Mouse (Mus musculus): ENCODE measurements around the gene Tbc1d8. TPM values are rescaled to one million over a fixed set of nuclear protein-coding genes. Genes with fewer than 3 reads are reported as not detected.

Gene Tbc1d8
- total RNA-seq, 2 experiments from 2014 or later, result 18.3 to 20.2 TPM

- H3K27ac ChIP-seq, result no peak overlapping the region
- TF ChIP-seq CTCF (IDR thresholded peaks at IDR 0.05), result no peak
- no peak overlapping the region for H3K4me3 ChIP-seq
- no peak for DNase-seq (ENCODE audit: extremely low spot score in 1 of 2, low spot score in 2 of 2)
- intact Hi-C loops (cut with DNase I), result no loop called here
These were observed 90.4 kb downstream of the Tbc1d8 start for GRCm38 (mm10) chr1:39388163-39388562.

- Histone ChIP-seq H3K4me3 (no peak overlapping the region), H3K27ac (no peak overlapping the region)
- intact Hi-C loops (cut with DNase I), result no loop called here
- no peak for TF ChIP-seq CTCF (IDR thresholded peaks at IDR 0.05)
- no peak for DNase-seq (ENCODE audit: extremely low spot score in 1 of 2, low spot score in 2 of 2)
These were observed 91.1 kb downstream of the Tbc1d8 start for GRCm38 (mm10) chr1:39387497-39387896.

- Histone ChIP-seq H3K27ac (no peak overlapping the region), H3K4me3 (no peak overlapping the region)
- no peak for TF ChIP-seq CTCF (IDR thresholded peaks at IDR 0.05)
- intact Hi-C loops (cut with DNase I), result no loop called here
- DNase-seq (ENCODE audit: extremely low spot score in 1 of 2, low spot score in 2 of 2), result no peak
These were observed 92.1 kb downstream of the Tbc1d8 start for GRCm38 (mm10) chr1:39386456-39386855.

- intact Hi-C loops (cut with DNase I), result no loop called here
- no peak overlapping the region for H3K27ac ChIP-seq
- TF ChIP-seq CTCF (IDR thresholded peaks at IDR 0.05), result no peak
- no peak overlapping the region for H3K4me3 ChIP-seq
- DNase-seq (ENCODE audit: extremely low spot score in 1 of 2, low spot score in 2 of 2), result no peak
These were observed 93.6 kb downstream of the Tbc1d8 start for GRCm38 (mm10) chr1:39384914-39385313.

- DNase-seq (ENCODE audit: extremely low spot score in 1 of 2, low spot score in 2 of 2), result no peak
- Histone ChIP-seq H3K27ac (no peak overlapping the region), H3K4me3 (no peak overlapping the region)
- intact Hi-C loops (cut with DNase I), result no loop called here
- TF ChIP-seq CTCF (IDR thresholded peaks at IDR 0.05), result no peak
These were observed 97.5 kb downstream of the Tbc1d8 start for GRCm38 (mm10) chr1:39381017-39381416.

GRCm38 (mm10) chr1:39379021-39379420, 99.5 kb downstream of the Tbc1d8 start:
- H3K27ac ChIP-seq, result no peak overlapping the region
- no peak for DNase-seq (ENCODE audit: extremely low spot score in 1 of 2, low spot score in 2 of 2)
- TF ChIP-seq CTCF (IDR thresholded peaks at IDR 0.05), result no peak
- no peak overlapping the region for H3K4me3 ChIP-seq
- intact Hi-C loops (cut with DNase I), result no loop called here

- TF ChIP-seq CTCF (IDR thresholded peaks at IDR 0.05), result no peak
- no peak overlapping the region for H3K27ac ChIP-seq
- no peak for DNase-seq (ENCODE audit: extremely low spot score in 1 of 2, low spot score in 2 of 2)
- intact Hi-C loops (cut with DNase I), result no loop called here
- H3K4me3 ChIP-seq, result no peak overlapping the region
These were observed 100.0 kb downstream of the Tbc1d8 start for GRCm38 (mm10) chr1:39378540-39378939.

- H3K27ac ChIP-seq, result no peak overlapping the region
- no peak for TF ChIP-seq CTCF (IDR thresholded peaks at IDR 0.05)
- no peak for DNase-seq (ENCODE audit: extremely low spot score in 1 of 2, low spot score in 2 of 2)
- H3K4me3 ChIP-seq, result no peak overlapping the region
- intact Hi-C loops (cut with DNase I), result no loop called here
These were observed 101.8 kb downstream of the Tbc1d8 start for GRCm38 (mm10) chr1:39376726-39377240.

- H3K27ac ChIP-seq, result no peak overlapping the region
- no peak overlapping the region for H3K4me3 ChIP-seq
- intact Hi-C loops (cut with DNase I), result no loop called here
- no peak for TF ChIP-seq CTCF (IDR thresholded peaks at IDR 0.05)
- no peak for DNase-seq (ENCODE audit: extremely low spot score in 1 of 2, low spot score in 2 of 2)
These were observed 102.4 kb downstream of the Tbc1d8 start for GRCm38 (mm10) chr1:39376121-39376520.

GRCm38 (mm10) chr1:39374231-39374809, 104.2 kb downstream of the Tbc1d8 start:
- no peak for DNase-seq (ENCODE audit: extremely low spot score in 1 of 2, low spot score in 2 of 2)
- Histone ChIP-seq H3K4me3 (no peak overlapping the region), H3K27ac (no peak overlapping the region; the same call in 1 of the 2 replicates)
- no peak for TF ChIP-seq CTCF (IDR thresholded peaks at IDR 0.05)
- intact Hi-C loops (cut with DNase I), result no loop called here

- DNase-seq (ENCODE audit: extremely low spot score in 1 of 2, low spot score in 2 of 2), result no peak
- intact Hi-C loops (cut with DNase I), result no loop called here
- Histone ChIP-seq H3K27ac (no peak overlapping the region), H3K4me3 (no peak overlapping the region)
- TF ChIP-seq CTCF (IDR thresholded peaks at IDR 0.05), result no peak
These were observed 105.2 kb downstream of the Tbc1d8 start for GRCm38 (mm10) chr1:39373378-39373777.

- no peak overlapping the region for H3K27ac ChIP-seq
- no peak for TF ChIP-seq CTCF (IDR thresholded peaks at IDR 0.05)
- no peak overlapping the region for H3K4me3 ChIP-seq
- DNase-seq (ENCODE audit: extremely low spot score in 1 of 2, low spot score in 2 of 2), result no peak
- intact Hi-C loops (cut with DNase I), result no loop called here
These were observed 106.2 kb downstream of the Tbc1d8 start for GRCm38 (mm10) chr1:39372220-39372843.

GRCm38 (mm10) chr1:39370431-39370830, 108.1 kb downstream of the Tbc1d8 start:
- TF ChIP-seq CTCF (IDR thresholded peaks at IDR 0.05), result no peak
- intact Hi-C loops (cut with DNase I), result no loop called here
- H3K27ac ChIP-seq, result no peak overlapping the region
- no peak overlapping the region for H3K4me3 ChIP-seq
- no peak for DNase-seq (ENCODE audit: extremely low spot score in 1 of 2, low spot score in 2 of 2)

Measured in left cerebral cortex, adult 2 months (tissue).